22 mouse cellular contexts compared by ENCODE assay signal in genomic region chr14:21470386-21470785, GRCm38 (mm10).
"Had no signal": no experiment of that assay in that cellular context is flagged by ENCODE, and none has a peak within 500 bp of the region (broad histone marks: within the 10 kb centered on the region; RNA-seq: fewer than 3 reads in every experiment).

No protein-coding gene starts in this region.

- H3K4me3 ChIP-seq: limb, embryonic 13.5 days; liver, embryonic 12.5 days; liver, embryonic 15.5 days; lung, embryonic 15.5 days; megakaryocyte, embryonic 14.5 days; midbrain, embryonic 10.5 days; midbrain, embryonic 15.5 days; neural tube, embryonic 12.5 days; neural tube, embryonic 15.5 days; stomach, embryonic 15.5 days had no signal

- H3K9me3 ChIP-seq: limb, embryonic 13.5 days; liver, embryonic 12.5 days; liver, embryonic 15.5 days; lung, embryonic 15.5 days; midbrain, embryonic 10.5 days; midbrain, embryonic 15.5 days; neural tube, embryonic 12.5 days; neural tube, embryonic 15.5 days; stomach, embryonic 15.5 days had no signal

- H3K36me3 ChIP-seq: limb, embryonic 13.5 days; liver, embryonic 12.5 days; liver, embryonic 15.5 days; lung, embryonic 15.5 days; midbrain, embryonic 10.5 days; midbrain, embryonic 15.5 days; neural tube, embryonic 12.5 days; neural tube, embryonic 15.5 days; stomach, embryonic 15.5 days had no signal

- H3K4me1 ChIP-seq: liver, embryonic 12.5 days; liver, embryonic 15.5 days; lung, embryonic 15.5 days; midbrain, embryonic 10.5 days; midbrain, embryonic 15.5 days; neural tube, embryonic 12.5 days; neural tube, embryonic 15.5 days; stomach, embryonic 15.5 days had no signal

- H3K9ac ChIP-seq: limb, embryonic 13.5 days; liver, embryonic 12.5 days; liver, embryonic 15.5 days; lung, embryonic 15.5 days; midbrain, embryonic 15.5 days; neural tube, embryonic 12.5 days; neural tube, embryonic 15.5 days; stomach, embryonic 15.5 days had no signal

- H3K27ac ChIP-seq: limb, embryonic 13.5 days; liver, embryonic 12.5 days; liver, embryonic 15.5 days; lung, embryonic 15.5 days; midbrain, embryonic 10.5 days; midbrain, embryonic 15.5 days; neural tube, embryonic 12.5 days; neural tube, embryonic 15.5 days; stomach, embryonic 15.5 days had no signal

- DNase-seq: kidney, adult 18-20 months; kidney, adult 9 months; kidney, postnatal 14 days; kidney, postnatal 4 days; left cerebral cortex, postnatal 4 days; liver; lung, adult 18-20 months; lung, postnatal 10 days; lung, postnatal 36 days; right cerebral cortex, adult 18-20 months; right cerebral cortex, postnatal 14 days; right cerebral cortex, postnatal 4 days had no signal

- H3K27me3 ChIP-seq: limb, embryonic 13.5 days; liver, embryonic 12.5 days; liver, embryonic 15.5 days; lung, embryonic 15.5 days; midbrain, embryonic 15.5 days; neural tube, embryonic 12.5 days; neural tube, embryonic 15.5 days; stomach, embryonic 15.5 days had no signal
